Mouse (Mus musculus) mesoderm, embryonic 11.5 days (tissue): ENCODE measurements around the gene Serpina1f.
"Not testable (repeated sequence)": the region's sequence is repeated elsewhere in the genome, so short reads cannot be mapped to it uniquely, and the experiment has no call there.

Experiments used
- DNase-seq: peaks from one replicate; pipeline ENCODE4 v3.0.0-alpha.2; 2012; ENCODE audit warnings: low read depth, low spot score

Serpina1f gene

GRCm38 (mm10) chr12:103695429-103695828 is at the start of gene Serpina1f:
Gene Serpina1f (minus strand): TSS chr12:103695529.
- DNase-seq: no peak

GRCm38 (mm10) chr12:103737791-103738580 is 42.7 kb upstream of the Serpina1f start:
- not testable (repeated sequence) for DNase-seq

GRCm38 (mm10) chr12:103735566-103735965 is 40.2 kb upstream of the Serpina1f start:
- DNase-seq: not testable (repeated sequence)

- not testable (repeated sequence) for DNase-seq
Measured at GRCm38 (mm10) chr12:103735101-103735500, 39.8 kb upstream of the Serpina1f start.

- no peak for DNase-seq
Measured at GRCm38 (mm10) chr12:103711537-103711936, 16.2 kb upstream of the Serpina1f start.

GRCm38 (mm10) chr12:103710405-103710804 is 15.1 kb upstream of the Serpina1f start:
- DNase-seq: no peak

GRCm38 (mm10) chr12:103706113-103706512 is 10.8 kb upstream of the Serpina1f start:
- no peak for DNase-seq

GRCm38 (mm10) chr12:103705547-103705946 is 10.2 kb upstream of the Serpina1f start:
- no peak for DNase-seq

GRCm38 (mm10) chr12:103700144-103700750 is 4.9 kb upstream of the Serpina1f start:
- no peak for DNase-seq

- DNase-seq: peak; percentile 24
Measured at GRCm38 (mm10) chr12:103688221-103688814, 7.0 kb downstream of the Serpina1f start.

GRCm38 (mm10) chr12:103687021-103687420 is 8.3 kb downstream of the Serpina1f start:
- peak; percentile 44 for DNase-seq

- no peak for DNase-seq
Measured at GRCm38 (mm10) chr12:103686050-103686449, 9.3 kb downstream of the Serpina1f start.

GRCm38 (mm10) chr12:103685386-103685785 is 9.9 kb downstream of the Serpina1f start:
- DNase-seq: no peak

- DNase-seq: no peak
Measured at GRCm38 (mm10) chr12:103683775-103684174, 11.6 kb downstream of the Serpina1f start.

GRCm38 (mm10) chr12:103681739-103682138 is 13.6 kb downstream of the Serpina1f start:
- no peak for DNase-seq

- no peak for DNase-seq
Measured at GRCm38 (mm10) chr12:103681169-103681568, 14.2 kb downstream of the Serpina1f start.

- DNase-seq: not testable (repeated sequence)
Measured at GRCm38 (mm10) chr12:103679853-103680252, 15.5 kb downstream of the Serpina1f start.

GRCm38 (mm10) chr12:103676039-103676438 is 19.3 kb downstream of the Serpina1f start, which contains the start of gene Serpina16:
Gene Serpina16 (minus strand): TSS chr12:103676139.
- DNase-seq: no peak

GRCm38 (mm10) chr12:103673179-103673578 is 22.1 kb downstream of the Serpina1f start:
- DNase-seq: no peak

- DNase-seq: no peak
Measured at GRCm38 (mm10) chr12:103671483-103671882, 23.8 kb downstream of the Serpina1f start.

GRCm38 (mm10) chr12:103670964-103671363 is 24.4 kb downstream of the Serpina1f start:
- no peak for DNase-seq

- DNase-seq: no peak
Measured at GRCm38 (mm10) chr12:103670344-103670743, 25.0 kb downstream of the Serpina1f start.
